Mouse (Mus musculus): Measurements from ENCODE around the gene Map2k5. TPM values are rescaled to one million over a fixed set of nuclear protein-coding genes. Genes with fewer than 3 reads are reported as not detected.

Map2k5 gene
- polyA plus RNA-seq, 1 experiment, result 34.3 TPM

DNA sequence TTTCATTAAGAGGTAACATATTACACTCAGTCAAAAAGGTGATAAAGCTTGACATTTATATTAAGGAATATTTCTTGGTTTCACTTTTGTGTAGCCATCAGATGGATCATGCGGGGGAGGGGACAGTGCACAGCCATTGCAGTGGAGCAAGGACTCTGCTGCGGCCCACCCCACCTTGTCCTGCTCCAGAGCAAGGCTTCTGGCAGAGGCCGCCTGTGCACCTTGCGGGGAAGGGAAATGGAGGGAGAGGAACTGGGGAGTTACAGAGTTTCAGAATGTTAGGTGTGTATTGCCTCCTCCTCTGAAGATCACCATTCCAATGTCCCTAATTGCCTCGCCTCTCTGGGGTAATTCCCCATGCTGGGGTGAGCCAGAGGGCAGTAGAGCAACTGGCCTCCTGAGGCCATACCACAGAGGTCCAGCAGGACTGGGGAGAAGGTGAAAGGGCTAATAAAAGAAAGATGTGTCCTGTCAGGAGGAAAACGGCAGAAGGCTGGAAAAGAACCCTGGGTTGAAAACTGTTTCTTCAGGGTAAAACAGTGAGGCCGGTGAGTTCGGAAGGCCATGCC lies 181.5 kb downstream of the Map2k5 start:
- WGBS, result 84% methylated on average over 8 of the region's 8 CpGs
- Histone ChIP-seq H3K27ac (ENCODE audit: insufficient read depth, low read depth, low read length) (no peak overlapping the region), H3K4me1 (ENCODE audit: control insufficient read depth, insufficient read depth, low read length) (peaks cover 2% of the 10 kb centered on the region; the same call in 1 of the 2 replicates), H3K4me3 (ENCODE audit: insufficient read depth, low read depth, low read length) (no peak overlapping the region), H3K27me3 (replicated peaks; ENCODE audit: control insufficient read depth, insufficient read depth, low read length) (no peaks in the 10 kb centered on the region), H3K36me3 (ENCODE audit: control insufficient read depth, insufficient read depth, low read length) (no peaks in the 10 kb centered on the region)
- TF ChIP-seq CTCF (conservative IDR thresholded peaks at IDR 0.05; ENCODE audit: insufficient read depth, insufficient read length, low read depth, low read length), result no peak
- no peak for TF ChIP-seq POLR2A (IDR thresholded peaks at IDR 0.05; ENCODE audit: low read depth, low read length)
- DNase-seq, result no peak

DNA sequence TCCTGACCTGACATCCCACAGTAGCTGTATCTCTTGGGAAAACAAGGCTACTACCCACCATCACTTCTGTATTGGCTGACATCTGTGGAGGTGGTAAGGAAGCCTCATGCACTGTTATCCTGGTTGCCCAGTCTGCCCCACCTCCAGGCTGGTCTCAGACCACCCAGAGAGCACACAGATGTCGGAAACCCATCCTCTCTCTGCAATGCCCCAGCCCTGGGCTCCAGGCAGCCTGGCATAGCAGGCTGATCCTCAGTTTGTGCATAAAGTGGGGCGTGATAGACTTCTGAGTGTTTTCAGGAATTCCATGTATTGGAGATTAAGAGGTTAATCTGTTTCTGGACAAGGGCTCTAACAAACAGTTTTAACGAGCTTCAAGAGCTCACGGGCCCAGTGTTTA lies 182.2 kb downstream of the Map2k5 start:
- no peak overlapping the region for H3K4me3 ChIP-seq (ENCODE audit: insufficient read depth, low read depth, low read length)
- H3K4me1 ChIP-seq (ENCODE audit: control insufficient read depth, insufficient read depth, low read length), result no peaks in the 10 kb centered on the region
- no peak overlapping the region for H3K27ac ChIP-seq (ENCODE audit: insufficient read depth, low read depth, low read length)
- no peak for TF ChIP-seq CTCF (conservative IDR thresholded peaks at IDR 0.05; ENCODE audit: insufficient read depth, insufficient read length, low read depth, low read length)
- no peak for TF ChIP-seq POLR2A (IDR thresholded peaks at IDR 0.05; ENCODE audit: low read depth, low read length)
- no peaks in the 10 kb centered on the region for H3K27me3 ChIP-seq (replicated peaks; ENCODE audit: control insufficient read depth, insufficient read depth, low read length)
- no peak for DNase-seq
- 87% methylated on average over 4 of the region's 4 CpGs for WGBS
- no peaks in the 10 kb centered on the region for H3K36me3 ChIP-seq (ENCODE audit: control insufficient read depth, insufficient read depth, low read length)

DNA sequence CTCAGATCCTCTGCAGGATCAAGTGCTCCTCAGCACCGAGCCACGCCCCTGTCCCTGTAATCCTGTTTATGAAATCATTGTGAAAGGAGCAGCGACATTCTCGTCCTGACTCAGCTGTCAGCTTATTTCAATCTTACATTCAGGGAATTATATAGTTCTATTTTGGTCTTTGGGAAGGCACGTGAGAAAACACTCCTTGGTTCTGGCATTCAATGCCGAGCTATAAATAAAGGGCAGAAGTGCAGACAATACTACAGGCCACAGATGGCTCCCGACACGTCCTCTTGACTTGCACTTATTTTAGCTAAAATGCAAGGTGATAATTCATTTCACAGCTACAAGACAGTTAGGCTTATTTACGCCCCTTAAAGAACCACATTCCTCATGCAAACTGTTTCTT lies 182.9 kb downstream of the Map2k5 start:
- H3K36me3 ChIP-seq (ENCODE audit: control insufficient read depth, insufficient read depth, low read length), result no peaks in the 10 kb centered on the region
- H3K27ac ChIP-seq (ENCODE audit: insufficient read depth, low read depth, low read length), result no peak overlapping the region
- H3K4me3 ChIP-seq (ENCODE audit: insufficient read depth, low read depth, low read length), result no peak overlapping the region
- WGBS, result 87% methylated on average over 9 of the region's 9 CpGs
- DNase-seq, result no peak
- TF ChIP-seq CTCF (conservative IDR thresholded peaks at IDR 0.05; ENCODE audit: insufficient read depth, insufficient read length, low read depth, low read length) (no peak), POLR2A (IDR thresholded peaks at IDR 0.05; ENCODE audit: low read depth, low read length) (no peak)
- H3K4me1 ChIP-seq (ENCODE audit: control insufficient read depth, insufficient read depth, low read length), result no peaks in the 10 kb centered on the region
- H3K27me3 ChIP-seq (replicated peaks; ENCODE audit: control insufficient read depth, insufficient read depth, low read length), result no peaks in the 10 kb centered on the region

DNA sequence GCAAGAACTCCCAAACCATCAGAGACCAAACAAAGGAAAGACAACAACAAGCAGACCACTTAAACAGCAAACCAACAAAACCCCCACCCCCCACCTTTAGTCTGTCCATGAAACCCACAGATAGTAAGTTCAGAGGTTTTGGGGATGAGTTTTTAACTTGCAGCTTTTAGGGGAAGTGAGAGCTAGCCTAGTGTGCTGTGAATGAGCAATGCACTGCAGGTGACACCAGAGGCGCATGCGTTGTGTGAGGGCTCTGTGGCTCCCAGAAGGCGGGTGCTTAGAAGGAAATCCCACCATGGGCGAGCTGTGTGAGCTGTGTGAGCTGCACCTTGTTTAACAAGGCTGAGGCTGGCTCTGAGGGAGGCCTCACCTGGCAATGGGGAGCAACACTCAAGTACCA lies 184.9 kb downstream of the Map2k5 start:
- Histone ChIP-seq H3K27me3 (replicated peaks; ENCODE audit: control insufficient read depth, insufficient read depth, low read length) (no peaks in the 10 kb centered on the region), H3K27ac (ENCODE audit: insufficient read depth, low read depth, low read length) (no peak overlapping the region), H3K4me3 (ENCODE audit: insufficient read depth, low read depth, low read length) (no peak overlapping the region), H3K4me1 (ENCODE audit: control insufficient read depth, insufficient read depth, low read length) (no peaks in the 10 kb centered on the region), H3K36me3 (ENCODE audit: control insufficient read depth, insufficient read depth, low read length) (no peaks in the 10 kb centered on the region)
- TF ChIP-seq CTCF (conservative IDR thresholded peaks at IDR 0.05; ENCODE audit: insufficient read depth, insufficient read length, low read depth, low read length) (no peak), POLR2A (IDR thresholded peaks at IDR 0.05; ENCODE audit: low read depth, low read length) (no peak)
- no peak for DNase-seq
- WGBS, result 95% methylated on average over 4 of the region's 4 CpGs

DNA sequence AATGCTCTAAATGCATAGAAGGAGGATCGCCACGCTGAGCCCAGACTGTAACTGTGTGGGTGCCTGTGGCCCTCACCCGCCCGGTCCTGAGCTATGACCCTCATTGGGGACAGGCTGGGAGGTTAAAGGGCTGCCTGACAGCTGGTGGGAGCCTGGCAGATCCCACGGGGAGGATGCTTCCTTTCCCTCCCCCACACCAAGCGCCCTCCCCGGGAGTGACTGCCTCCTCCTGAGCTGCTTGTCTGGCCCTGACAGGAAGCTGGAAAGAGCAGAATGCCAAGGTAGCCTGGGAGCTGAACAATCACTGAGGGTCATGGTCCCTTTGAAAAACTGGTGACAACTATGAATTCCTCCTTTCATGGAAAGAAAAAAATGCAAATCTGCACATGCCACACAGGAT lies 190.4 kb downstream of the Map2k5 start:
- no peaks in the 10 kb centered on the region for H3K4me1 ChIP-seq (ENCODE audit: control insufficient read depth, insufficient read depth, low read length)
- H3K36me3 ChIP-seq (ENCODE audit: control insufficient read depth, insufficient read depth, low read length), result no peaks in the 10 kb centered on the region
- no peak overlapping the region for H3K27ac ChIP-seq (ENCODE audit: insufficient read depth, low read depth, low read length)
- no peak overlapping the region for H3K4me3 ChIP-seq (ENCODE audit: insufficient read depth, low read depth, low read length)
- 53% methylated on average over 7 of the region's 7 CpGs for WGBS
- TF ChIP-seq CTCF (conservative IDR thresholded peaks at IDR 0.05; ENCODE audit: insufficient read depth, insufficient read length, low read depth, low read length), result no peak
- peak; percentile 15 for DNase-seq
- H3K27me3 ChIP-seq (replicated peaks; ENCODE audit: control insufficient read depth, insufficient read depth, low read length), result no peaks in the 10 kb centered on the region

DNA sequence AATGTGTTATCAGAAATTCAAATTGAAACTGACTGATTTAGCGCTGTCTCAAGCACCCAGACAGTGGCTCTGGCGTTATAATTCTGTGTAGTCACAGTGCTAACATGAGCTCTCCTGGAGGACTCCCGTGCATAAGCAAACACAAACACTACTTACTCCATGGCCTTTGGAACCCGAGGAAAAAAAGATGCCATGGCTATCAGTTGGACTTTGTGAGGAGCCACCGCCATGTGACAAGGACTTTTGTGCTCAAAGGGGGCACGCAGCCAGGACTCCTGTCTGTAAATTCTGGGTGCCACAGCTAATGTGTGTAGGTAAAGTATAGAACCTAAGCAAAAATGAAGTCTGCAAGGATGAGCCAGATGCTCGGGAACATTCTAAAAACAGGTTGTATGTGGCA lies 192.5 kb downstream of the Map2k5 start:
- Histone ChIP-seq H3K4me1 (ENCODE audit: control insufficient read depth, insufficient read depth, low read length) (no peaks in the 10 kb centered on the region), H3K27ac (ENCODE audit: insufficient read depth, low read depth, low read length) (no peak overlapping the region), H3K27me3 (replicated peaks; ENCODE audit: control insufficient read depth, insufficient read depth, low read length) (no peaks in the 10 kb centered on the region), H3K36me3 (ENCODE audit: control insufficient read depth, insufficient read depth, low read length) (no peaks in the 10 kb centered on the region), H3K4me3 (ENCODE audit: insufficient read depth, low read depth, low read length) (no peak overlapping the region)
- WGBS, result 82% methylated on average over 7 of the region's 7 CpGs
- DNase-seq, result no peak
- no peak for TF ChIP-seq POLR2A (IDR thresholded peaks at IDR 0.05; ENCODE audit: low read depth, low read length)
- TF ChIP-seq CTCF (conservative IDR thresholded peaks at IDR 0.05; ENCODE audit: insufficient read depth, insufficient read length, low read depth, low read length), result no peak

DNA sequence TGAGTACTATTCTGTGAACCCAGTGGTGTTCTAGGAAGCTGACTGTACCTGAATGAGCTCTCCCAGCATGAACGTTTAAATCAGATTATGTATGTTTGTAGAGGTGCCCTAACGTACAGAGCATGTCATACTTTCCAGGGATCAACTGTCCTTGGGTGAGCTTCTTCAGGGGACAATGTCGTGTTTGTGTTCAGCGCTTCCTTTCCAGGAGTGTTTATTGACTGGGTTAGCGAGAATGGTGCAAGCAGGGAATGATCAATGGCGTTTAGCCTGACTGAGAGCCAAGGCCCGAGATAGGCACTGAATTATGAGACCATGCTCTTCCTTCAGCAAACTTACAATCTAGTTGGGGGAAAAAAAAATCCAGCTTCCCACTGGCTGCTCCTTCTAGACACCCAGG lies 193.8 kb downstream of the Map2k5 start:
- no peak overlapping the region for H3K4me3 ChIP-seq (ENCODE audit: insufficient read depth, low read depth, low read length)
- DNase-seq, result no peak
- H3K4me1 ChIP-seq (ENCODE audit: control insufficient read depth, insufficient read depth, low read length), result no peaks in the 10 kb centered on the region
- no peaks in the 10 kb centered on the region for H3K27me3 ChIP-seq (replicated peaks; ENCODE audit: control insufficient read depth, insufficient read depth, low read length)
- H3K27ac ChIP-seq (ENCODE audit: insufficient read depth, low read depth, low read length), result no peak overlapping the region
- 83% methylated on average over 7 of the region's 7 CpGs for WGBS
- H3K36me3 ChIP-seq (ENCODE audit: control insufficient read depth, insufficient read depth, low read length), result no peaks in the 10 kb centered on the region
- TF ChIP-seq CTCF (conservative IDR thresholded peaks at IDR 0.05; ENCODE audit: insufficient read depth, insufficient read length, low read depth, low read length), result no peak
- no peak for TF ChIP-seq POLR2A (IDR thresholded peaks at IDR 0.05; ENCODE audit: low read depth, low read length)
